Mouse (Mus musculus): ENCODE data around the gene Rsph9. TPM values are rescaled to one million over a fixed set of nuclear protein-coding genes. Genes with fewer than 3 reads are reported as not detected.

Gene Rsph9
- total and polyA plus RNA-seq, 3 experiments: 4.6 to 14.9 (median 13.0) TPM

Other genes starting within 250 kb of the Rsph9 start
- gene Vegfa, start 111.8 kb downstream of the Rsph9 start, total RNA-seq (2021): 100 to 1,000 TPM; 395 to 486 TPM
- 751 and 799 TPM in 2 replicates for gene Vegfa, start 111.8 kb downstream of the Rsph9 start, polyA plus RNA-seq (2012; rRNA removed)
- gene Mrps18a, start 33.2 kb downstream of the Rsph9 start, total RNA-seq (2021): 100 to 1,000 TPM; 108 to 117 TPM
- 23.7 and 29.6 TPM in 2 replicates for gene Mrps18a, start 33.2 kb downstream of the Rsph9 start, polyA plus RNA-seq (2012; rRNA removed)
- 10 to 100 TPM; 14.2 to 15.5 TPM for gene Mad2l1bp, start 9.3 kb upstream of the Rsph9 start, total RNA-seq (2021)
- 7.9 and 8.3 TPM in 2 replicates for gene Mad2l1bp, start 9.3 kb upstream of the Rsph9 start, polyA plus RNA-seq (2012; rRNA removed)
- gene Gtpbp2, start 16.8 kb upstream of the Rsph9 start, total RNA-seq (2021): 10 to 100 TPM; 58.4 to 69.9 TPM
- gene Gtpbp2, start 16.8 kb upstream of the Rsph9 start, polyA plus RNA-seq (2012; rRNA removed): 92.0 and 96.8 TPM in 2 replicates
- gene Polh, start 58.4 kb upstream of the Rsph9 start, total RNA-seq (2021): 10 to 100 TPM; 31.9 to 44.7 TPM
- 6.8 and 9.2 TPM in 2 replicates for gene Polh, start 58.4 kb upstream of the Rsph9 start, polyA plus RNA-seq (2012; rRNA removed)
- 10 to 100 TPM; 65.0 to 81.2 TPM for gene Xpo5, start 58.6 kb upstream of the Rsph9 start, total RNA-seq (2021)
- 25.6 and 29.3 TPM in 2 replicates for gene Xpo5, start 58.6 kb upstream of the Rsph9 start, polyA plus RNA-seq (2012; rRNA removed)
- gene Polr1c, start 103.8 kb upstream of the Rsph9 start, total RNA-seq (2021): 100 to 1,000 TPM in 1 of 2 experiments, 10 to 100 TPM in 1; 91.3 to 104 TPM
- gene Polr1c, start 103.8 kb upstream of the Rsph9 start, polyA plus RNA-seq (2012; rRNA removed): 41.5 and 45.2 TPM in 2 replicates
- 100 to 1,000 TPM; 157 to 198 TPM for gene Yipf3, start 103.9 kb upstream of the Rsph9 start, total RNA-seq (2021)
- gene Yipf3, start 103.9 kb upstream of the Rsph9 start, polyA plus RNA-seq (2012; rRNA removed): 387 and 511 TPM in 2 replicates
- gene Lrrc73, start 109.3 kb upstream of the Rsph9 start, total RNA-seq (2021): 1 to 10 TPM; 4.1 to 5.6 TPM
- gene Lrrc73, start 109.3 kb upstream of the Rsph9 start, polyA plus RNA-seq (2012; rRNA removed): 13.8 and 15.5 TPM in 2 replicates
- 10 to 100 TPM; 44.8 to 51.4 TPM for gene Tjap1, start 138.8 kb upstream of the Rsph9 start, total RNA-seq (2021)
- gene Tjap1, start 138.8 kb upstream of the Rsph9 start, polyA plus RNA-seq (2012; rRNA removed): 85.3 and 98.6 TPM in 2 replicates
- gene Dlk2, start 153.2 kb upstream of the Rsph9 start, total RNA-seq (2021): under 1 TPM in 1 of 2 experiments, not detected in 1; 0.29 TPM
- gene Dlk2, start 153.2 kb upstream of the Rsph9 start, polyA plus RNA-seq (2012; rRNA removed): 0.22 and 0.62 TPM in 2 replicates
- 1 to 10 TPM; 7.3 to 7.4 TPM for gene Abcc10, start 184.1 kb upstream of the Rsph9 start, total RNA-seq (2021)
- gene Abcc10, start 184.1 kb upstream of the Rsph9 start, polyA plus RNA-seq (2012; rRNA removed): 35.4 and 36.4 TPM in 2 replicates
- gene Zfp318, start 239.5 kb upstream of the Rsph9 start, total RNA-seq (2021): 10 to 100 TPM; 22.0 to 28.5 TPM
- 9.3 TPM in 2 replicates for gene Zfp318, start 239.5 kb upstream of the Rsph9 start, polyA plus RNA-seq (2012; rRNA removed)